Mouse (Mus musculus): ENCODE measurements at regions not wholly inside any gene's neighbourhood (a gene's known extent, or its start where the extent isn't known, plus 50 kb on each side); places are given as distances from the start of the nearest gene placed in this dataset.
"Not testable (repeated sequence)": the region's sequence is repeated elsewhere in the genome, so short reads cannot be mapped to it uniquely, and the experiment has no call there.

GRCm38 (mm10) chr3:38275321-38275720, 209.3 kb downstream of the Ankrd50 start:
- Histone ChIP-seq H3K9ac (no peak overlapping the region), H3K4me1 (ENCODE audit: insufficient read depth) (peaks cover 5% of the 10 kb centered on the region), H3K27me3 (ENCODE audit: insufficient read depth, low read length) (no peaks in the 10 kb centered on the region), H3K4me2 (no peak overlapping the region), H3K4me3 (ENCODE audit: low read depth, low read length) (no peak overlapping the region), H3K36me3 (ENCODE audit: insufficient read depth) (no peaks in the 10 kb centered on the region), H3K27ac (ENCODE audit: low read depth) (peak overlapping the region; percentile 14; the same call in 1 of the 2 replicates), H3K9me3 (ENCODE audit: low read depth, low read length) (no peaks in the 10 kb centered on the region)
- TF ChIP-seq CTCF (IDR thresholded peaks at IDR 0.05; ENCODE audit: low read depth) = no peak
- 15% methylated on average over 2 of the region's 2 CpGs for WGBS
- ATAC-seq (ENCODE audit: insufficient read depth) = peak; percentile 58; the same call in 1 of the 2 replicates
- peak; percentile 67 for DNase-seq

- H3K27me3 ChIP-seq (ENCODE audit: insufficient read depth, low read length) = no peaks in the 10 kb centered on the region
- no peak overlapping the region for H3K9ac ChIP-seq
- H3K27ac ChIP-seq (ENCODE audit: low read depth) = no peak overlapping the region
- H3K4me2 ChIP-seq = peak overlapping the region; percentile 31
- no peak for ATAC-seq (ENCODE audit: insufficient read depth)
- TF ChIP-seq CTCF (IDR thresholded peaks at IDR 0.05; ENCODE audit: low read depth) = no peak
- no peaks in the 10 kb centered on the region for H3K36me3 ChIP-seq (ENCODE audit: insufficient read depth)
- peaks cover 5% of the 10 kb centered on the region for H3K4me1 ChIP-seq (ENCODE audit: insufficient read depth)
- 40% methylated on average over 6 of the region's 6 CpGs for WGBS
- H3K4me3 ChIP-seq (ENCODE audit: low read depth, low read length) = no peak overlapping the region
- no peaks in the 10 kb centered on the region for H3K9me3 ChIP-seq (ENCODE audit: low read depth, low read length)
- peak; percentile 11 for DNase-seq
These were observed 213.9 kb downstream of the Ankrd50 start for GRCm38 (mm10) chr3:38270742-38271141.

GRCm38 (mm10) chr3:38268226-38268625, 216.4 kb downstream of the Ankrd50 start:
- Histone ChIP-seq H3K4me2 (no peak overlapping the region), H3K4me1 (ENCODE audit: insufficient read depth) (0 out of 2 replicates have a peak, but pooled peaks cover 2% of the 10 kb centered on the region), H3K27ac (ENCODE audit: low read depth) (no peak overlapping the region), H3K36me3 (ENCODE audit: insufficient read depth) (no peaks in the 10 kb centered on the region), H3K4me3 (ENCODE audit: low read depth, low read length) (no peak overlapping the region), H3K9ac (no peak overlapping the region), H3K9me3 (ENCODE audit: low read depth, low read length) (no peaks in the 10 kb centered on the region), H3K27me3 (ENCODE audit: insufficient read depth, low read length) (no peaks in the 10 kb centered on the region)
- ATAC-seq (ENCODE audit: insufficient read depth) = no peak
- no peak for TF ChIP-seq CTCF (IDR thresholded peaks at IDR 0.05; ENCODE audit: low read depth)
- WGBS = 96% methylated on average over 7 of the region's 7 CpGs
- no peak for DNase-seq

- no peak for ATAC-seq (ENCODE audit: insufficient read depth)
- 44% methylated on average over 16 of the region's 16 CpGs for WGBS
- no peak for DNase-seq
These were observed 221.1 kb downstream of the Ankrd50 start for GRCm38 (mm10) chr3:38263261-38264141.

GRCm38 (mm10) chr3:38261326-38262075, 223.1 kb downstream of the Ankrd50 start:
- Histone ChIP-seq H3K27ac (ENCODE audit: low read depth) (no peak overlapping the region), H3K4me1 (ENCODE audit: insufficient read depth) (peaks cover 2% of the 10 kb centered on the region; the same call in 1 of the 2 replicates), H3K9ac (no peak overlapping the region), H3K36me3 (ENCODE audit: insufficient read depth) (no peaks in the 10 kb centered on the region), H3K4me2 (no peak overlapping the region), H3K9me3 (ENCODE audit: low read depth, low read length) (no peaks in the 10 kb centered on the region), H3K27me3 (ENCODE audit: insufficient read depth, low read length) (no peaks in the 10 kb centered on the region), H3K4me3 (ENCODE audit: low read depth, low read length) (no peak overlapping the region)
- 81% methylated on average over 11 of the region's 11 CpGs for WGBS
- no peak for TF ChIP-seq CTCF (IDR thresholded peaks at IDR 0.05; ENCODE audit: low read depth)
- DNase-seq (no peak), ATAC-seq (ENCODE audit: insufficient read depth) (no peak)

More at GRCm38 (mm10) chr3:38263261-38264141, 221.1 kb downstream of the Ankrd50 start:
- Histone ChIP-seq H3K4me1 (ENCODE audit: insufficient read depth) (peaks cover 2% of the 10 kb centered on the region; the same call in 1 of the 2 replicates), H3K9me3 (ENCODE audit: low read depth, low read length) (no peaks in the 10 kb centered on the region), H3K4me2 (no peak overlapping the region), H3K36me3 (ENCODE audit: insufficient read depth) (no peaks in the 10 kb centered on the region), H3K27ac (ENCODE audit: low read depth) (no peak overlapping the region), H3K9ac (no peak overlapping the region), H3K27me3 (ENCODE audit: insufficient read depth, low read length) (no peaks in the 10 kb centered on the region), H3K4me3 (ENCODE audit: low read depth, low read length) (no peak overlapping the region)
- TF ChIP-seq CTCF (IDR thresholded peaks at IDR 0.05; ENCODE audit: low read depth) = no peak

GRCm38 (mm10) chr3:38259223-38259622, 225.4 kb downstream of the Ankrd50 start:
- DNase-seq; H3K4me1 ChIP-seq (ENCODE audit: insufficient read depth); ATAC-seq (ENCODE audit: insufficient read depth); H3K4me3 ChIP-seq (ENCODE audit: low read depth, low read length); H3K36me3 ChIP-seq (ENCODE audit: insufficient read depth); H3K4me2 ChIP-seq; H3K9ac ChIP-seq; H3K27me3 ChIP-seq (ENCODE audit: insufficient read depth, low read length); H3K27ac ChIP-seq (ENCODE audit: low read depth); H3K9me3 ChIP-seq (ENCODE audit: low read depth, low read length): not testable (repeated sequence)
- WGBS = 93% methylated on average over 8 of the region's 8 CpGs

GRCm38 (mm10) chr3:38257843-38258290, 226.8 kb downstream of the Ankrd50 start:
- H3K4me3 ChIP-seq (ENCODE audit: low read depth, low read length) = no peak overlapping the region
- H3K9me3 ChIP-seq (ENCODE audit: low read depth, low read length) = no peaks in the 10 kb centered on the region
- no peaks in the 10 kb centered on the region for H3K27me3 ChIP-seq (ENCODE audit: insufficient read depth, low read length)
- no peak overlapping the region for H3K27ac ChIP-seq (ENCODE audit: low read depth)
- ATAC-seq (ENCODE audit: insufficient read depth) = no peak
- H3K36me3 ChIP-seq (ENCODE audit: insufficient read depth) = no peaks in the 10 kb centered on the region
- no peak for TF ChIP-seq CTCF (IDR thresholded peaks at IDR 0.05; ENCODE audit: low read depth)
- H3K4me1 ChIP-seq (ENCODE audit: insufficient read depth) = no peaks in the 10 kb centered on the region
- H3K4me2 ChIP-seq = no peak overlapping the region
- DNase-seq = no peak
- 57% methylated on average over 14 of the region's 14 CpGs for WGBS
- H3K9ac ChIP-seq = no peak overlapping the region
